Mouse (Mus musculus) gastrocnemius, adult 8-10 months (tissue): ENCODE results near the gene Anapc11. TPM values are rescaled to one million over a fixed set of nuclear protein-coding genes. Genes with fewer than 3 reads are reported as not detected.
A peak's percentile ranks its signal among the peaks of the same experiment; 100 is the strongest.

Experiments
- DNase-seq, 2 experiments: peaks; one replicate each; pipeline ENCODE4 v3.0.0; 2022; ENCODE audit warnings: low spot score in 2 of 2
- microRNA-seq: library from miRNA; unstranded; fragments of <30 nt; microRNA quantifications from one replicate; pipeline ENCODE4 v1.2.0, GENCODE M21; 2022
- total RNA-seq, 4 experiments: library from RNA; stranded (reverse); gene quantifications; 2 replicates each; pipeline ENCODE4 v1.2.4; 2022

Anapc11 gene
- total RNA-seq, 4 experiments from 2014 or later = 42.5 to 54.1 (median 49.7) TPM

GRCm38 (mm10) chr11:120648001-120648476, 49.8 kb downstream of the Anapc11 start, which contains the start of gene Myadml2:
Gene Myadml2, minus strand, starts transcription at chr11:120648158.
- peak; percentile 50 to 65 for DNase-seq

GRCm38 (mm10) chr11:120651872-120652271, 53.7 kb downstream of the Anapc11 start:
- no peak for DNase-seq

- DNase-seq = no peak
Measured at GRCm38 (mm10) chr11:120654741-120655140, 56.5 kb downstream of the Anapc11 start.

- no peak for DNase-seq
Measured at GRCm38 (mm10) chr11:120657301-120657700, 59.1 kb downstream of the Anapc11 start.

Small RNA genes within 50 kb of the gene (microRNA-seq; reads per million reads assigned to microRNA genes)
- gene Mir6936 = not detected

Other genes starting within 250 kb of the Anapc11 start
- 100 to 1,000 TPM; 131 to 185 (median 162) TPM for gene Actg1, start 249.9 kb upstream of the Anapc11 start, total RNA-seq
- gene Fscn2, start 236.9 kb upstream of the Anapc11 start, total RNA-seq = under 1 TPM in 3 of 4 experiments, not detected in 1; 0.21 to 0.54 (median 0.29) TPM
- 10 to 100 TPM; 11.5 to 13.5 (median 13.3) TPM for gene Faap100, start 219.7 kb upstream of the Anapc11 start, total RNA-seq
- gene Nploc4, start 160.7 kb upstream of the Anapc11 start, total RNA-seq = 10 to 100 TPM; 87.7 to 97.5 (median 90.6) TPM
- gene Tspan10, start 155.8 kb upstream of the Anapc11 start, total RNA-seq = 1 to 10 TPM in 1 of 4 experiments, not detected in 3; 1.2 TPM
- 1 to 10 TPM in 2 of 4 experiments, under 1 TPM in 2; 0.70 to 1.0 (median 0.94) TPM for gene Pde6g, start 144.9 kb upstream of the Anapc11 start, total RNA-seq
- gene Oxld1, start 140.4 kb upstream of the Anapc11 start, total RNA-seq = 10 to 100 TPM; 20.4 to 26.4 (median 22.2) TPM
- 1 to 10 TPM; 4.5 to 6.0 (median 5.1) TPM for gene Ccdc137, start 140.3 kb upstream of the Anapc11 start, total RNA-seq
- 1 to 10 TPM; 4.7 to 7.5 (median 6.2) TPM for gene Arl16, start 130.8 kb upstream of the Anapc11 start, total RNA-seq
- gene Mrpl12, start 113.8 kb upstream of the Anapc11 start, total RNA-seq = 100 to 1,000 TPM; 121 to 138 (median 132) TPM
- 1 to 10 TPM; 1.9 to 5.0 (median 3.1) TPM for gene Slc25a10, start 106.6 kb upstream of the Anapc11 start, total RNA-seq
- gene Gcgr, start 67.7 kb upstream of the Anapc11 start, total RNA-seq = under 1 TPM in 1 of 4 experiments, not detected in 3; 0.29 TPM
- 10 to 100 TPM; 18.6 to 20.5 (median 20.1) TPM for gene Mcrip1, start 48.7 kb upstream of the Anapc11 start, total RNA-seq
- gene Ppp1r27, start 47.3 kb upstream of the Anapc11 start, total RNA-seq = 100 to 1,000 TPM; 157 to 382 (median 178) TPM
- 100 to 1,000 TPM; 162 to 245 (median 209) TPM for gene P4hb, start 25.2 kb upstream of the Anapc11 start, total RNA-seq
- 10 to 100 TPM; 74.3 to 86.2 (median 80.7) TPM for gene Arhgdia, start 16.8 kb upstream of the Anapc11 start, total RNA-seq
- gene Alyref, start 56 bp upstream of the Anapc11 start, total RNA-seq = 10 to 100 TPM; 20.1 to 40.8 (median 35.8) TPM
- not detected for gene Npb, start 10.1 kb downstream of the Anapc11 start, total RNA-seq
- 10 to 100 TPM; 20.0 to 26.8 (median 26.0) TPM for gene Pcyt2, start 19.5 kb downstream of the Anapc11 start, total RNA-seq
- 1 to 10 TPM; 2.6 to 4.5 (median 3.8) TPM for gene Sirt7, start 26.8 kb downstream of the Anapc11 start, total RNA-seq
- gene Mafg, start 35.2 kb downstream of the Anapc11 start, total RNA-seq = 10 to 100 TPM; 49.5 to 63.3 (median 59.3) TPM
- 1 to 10 TPM; 3.7 to 5.3 (median 4.8) TPM for gene Pycr1, start 45.3 kb downstream of the Anapc11 start, total RNA-seq
- gene Myadml2, start 49.7 kb downstream of the Anapc11 start, total RNA-seq = 100 to 1,000 TPM; 112 to 153 (median 132) TPM
- under 1 TPM in 1 of 4 experiments, not detected in 3; 0.22 TPM for gene Notum, start 62.8 kb downstream of the Anapc11 start, total RNA-seq
- gene Aspscr1, start 74.6 kb downstream of the Anapc11 start, total RNA-seq = 10 to 100 TPM; 32.2 to 39.8 (median 35.2) TPM
- gene Cenpx, start 115.3 kb downstream of the Anapc11 start, total RNA-seq = 10 to 100 TPM; 26.1 to 31.0 (median 27.3) TPM
- 1 to 10 TPM; 1.8 to 4.4 (median 2.9) TPM for gene Lrrc45, start 115.5 kb downstream of the Anapc11 start, total RNA-seq
- gene Rac3, start 123.0 kb downstream of the Anapc11 start, total RNA-seq = 1 to 10 TPM in 2 of 4 experiments, under 1 TPM in 2; 0.75 to 1.2 (median 0.89) TPM
- 1 to 10 TPM; 7.9 to 9.8 (median 8.7) TPM for gene Dcxr, start 128.9 kb downstream of the Anapc11 start, total RNA-seq
- 10 to 100 TPM in 2 of 4 experiments, 1 to 10 TPM in 2; 6.1 to 30.8 (median 10.4) TPM for gene Cbr2, start 133.7 kb downstream of the Anapc11 start, total RNA-seq
- gene Hmga1b, start 164.4 kb downstream of the Anapc11 start, total RNA-seq = 10 to 100 TPM; 14.8 to 40.9 (median 19.1) TPM
- gene Rfng, start 185.8 kb downstream of the Anapc11 start, total RNA-seq = 10 to 100 TPM; 10.8 to 13.6 (median 13.1) TPM
- gene Gps1, start 185.9 kb downstream of the Anapc11 start, total RNA-seq = 10 to 100 TPM; 65.4 to 71.6 (median 69.3) TPM
- gene Dus1l, start 198.0 kb downstream of the Anapc11 start, total RNA-seq = 10 to 100 TPM; 29.0 to 36.8 (median 35.0) TPM
- 10 to 100 TPM in 2 of 4 experiments, 1 to 10 TPM in 2; 8.4 to 12.2 (median 9.4) TPM for gene Fasn, start 226.1 kb downstream of the Anapc11 start, total RNA-seq